Mouse (Mus musculus): Measurements from ENCODE around the gene Gm20825. TPM values are rescaled to one million over a fixed set of nuclear protein-coding genes. Genes with fewer than 3 reads are reported as not detected.
"Not testable (repeated sequence)": the region's sequence is repeated elsewhere in the genome, so short reads cannot be mapped to it uniquely, and the experiment has no call there.

The Gm20825 gene
- polyA plus RNA-seq (2015; fragmentation: Nextera tagmentation; extraction: Ambion mirVana): not detected in 2 replicates

GRCm38 (mm10) chrY:8071407-8071806, at the start of gene Gm20825:
Gene Gm20825, minus strand, starts transcription at chrY:8071507.
- not testable (repeated sequence) for H3K4me3 ChIP-seq; H3K9me3 ChIP-seq (replicated peaks); ATAC-seq; H3K27me3 ChIP-seq; H3K4me1 ChIP-seq; H3K36me3 ChIP-seq (ENCODE audit: poor library complexity, severe bottlenecking); H3K4me2 ChIP-seq; H3K27ac ChIP-seq; H3K9ac ChIP-seq
- WGBS: 75% methylated on average over 2 of the region's 4 CpGs

Other genes with a start within 250 kb of the Gm20825 start
- not detected in 2 replicates for gene Gm29049, start 74.3 kb downstream of the Gm20825 start, polyA plus RNA-seq (2015; fragmentation: Nextera tagmentation; extraction: Ambion mirVana)
- not detected in 2 replicates for gene Gm20824, start 186.4 kb upstream of the Gm20825 start, polyA plus RNA-seq (2015; fragmentation: Nextera tagmentation; extraction: Ambion mirVana)

All from forebrain, embryonic 13.5 days (tissue).